Comparison of ENCODE assay signal across 8 mouse cellular contexts in genomic region chr9:66796739-66797138, GRCm38 (mm10). TPM values are rescaled to one million over a fixed set of nuclear protein-coding genes. Genes with fewer than 3 reads are reported as not detected.
A peak's percentile ranks its signal among the peaks of the same experiment; 100 is the strongest.
DNase-seq lines count a peak whose midpoint lies in the region; ATAC-seq lines count a peak whose summit lies in the region.

Gm10647 (plus strand) TSS chr9:66797039.

- whole genome bisulfite sequencing in kidney, embryonic 16.5 days, result 80% methylated on average over 5 of the region's 5 CpGs
- WGBS in embryonic facial prominence, embryonic 12.5 days, result 67% methylated on average over 5 of the region's 5 CpGs
- WGBS in hindbrain, embryonic 15.5 days, result 79% methylated on average over 5 of the region's 5 CpGs
- WGBS in midbrain, embryonic 14.5 days, result 84% methylated on average over 5 of the region's 5 CpGs

- peak within 1 kb of the TSS; percentile 81 for H3K4me3 ChIP-seq in kidney, embryonic 16.5 days (ENCODE audit: low read length)
- peak within 1 kb of the TSS; percentile 61 for H3K4me3 ChIP-seq in embryonic facial prominence, embryonic 12.5 days
- peak within 1 kb of the TSS; percentile 72 for H3K4me3 ChIP-seq in hindbrain, embryonic 15.5 days
- peak within 1 kb of the TSS; percentile 68 for H3K4me3 ChIP-seq in midbrain, embryonic 14.5 days (replicated peaks; ENCODE audit: low read depth, low read length)

- H3K4me2 ChIP-seq in kidney, embryonic 16.5 days (replicated peaks; ENCODE audit: low read depth, low read length), result peak within 1 kb of the TSS; percentile 94
- H3K4me2 ChIP-seq in embryonic facial prominence, embryonic 12.5 days (replicated peaks), result peak within 1 kb of the TSS; percentile 61
- peak within 1 kb of the TSS; percentile 59 for H3K4me2 ChIP-seq in hindbrain, embryonic 15.5 days
- H3K4me2 ChIP-seq in midbrain, embryonic 14.5 days (ENCODE audit: low read length), result peak within 1 kb of the TSS; percentile 68

- ATAC-seq in kidney, embryonic 16.5 days (ENCODE audit: low FRiP score, low TSS enrichment), result no peak
- no peak for ATAC-seq in embryonic facial prominence, embryonic 12.5 days (ENCODE audit: insufficient number of reproducible peaks, insufficient read depth, low FRiP score, low TSS enrichment)
- ATAC-seq in hindbrain, embryonic 15.5 days (ENCODE audit: low FRiP score, low read depth), result no peak
- no peak for ATAC-seq in midbrain, embryonic 14.5 days (ENCODE audit: low FRiP score, low TSS enrichment)

- H3K27ac ChIP-seq in kidney, embryonic 16.5 days (ENCODE audit: low read length), result peak within 1 kb of the TSS; percentile 93; the same call in 1 of the 2 replicates
- peak within 1 kb of the TSS; percentile 90; the same call in 1 of the 2 replicates for H3K27ac ChIP-seq in embryonic facial prominence, embryonic 12.5 days
- peak within 1 kb of the TSS; percentile 89 for H3K27ac ChIP-seq in hindbrain, embryonic 15.5 days (replicated peaks)
- peak within 1 kb of the TSS; percentile 88 for H3K27ac ChIP-seq in midbrain, embryonic 14.5 days (replicated peaks; ENCODE audit: low read depth, low read length)

- H3K36me3 ChIP-seq in kidney, embryonic 16.5 days (ENCODE audit: insufficient read depth, low read length), result no peaks in the 10 kb centered on the region
- H3K36me3 ChIP-seq in embryonic facial prominence, embryonic 12.5 days, result no peaks in the 10 kb centered on the region
- H3K36me3 ChIP-seq in hindbrain, embryonic 15.5 days, result no peaks in the 10 kb centered on the region
- no peaks in the 10 kb centered on the region for H3K36me3 ChIP-seq in midbrain, embryonic 14.5 days (ENCODE audit: control insufficient read depth, insufficient read depth, low read length)

- DNase-seq in kidney, postnatal 10 days, result no peak
- no peak for DNase-seq in midbrain, embryonic 14.5 days
- DNase-seq in thymus, postnatal 10 days (ENCODE audit: low spot score in 2 of 2), result no peak
- no peak for DNase-seq in yolk sac, embryonic 10.5 days (ENCODE audit: low spot score)
- DNase-seq in cerebellum, adult 11 months, result no peak

- no peaks in the 10 kb centered on the region for H3K9me3 ChIP-seq in kidney, embryonic 16.5 days (ENCODE audit: low read length)
- no peaks in the 10 kb centered on the region for H3K9me3 ChIP-seq in embryonic facial prominence, embryonic 12.5 days
- no peaks in the 10 kb centered on the region for H3K9me3 ChIP-seq in hindbrain, embryonic 15.5 days
- H3K9me3 ChIP-seq in midbrain, embryonic 14.5 days (ENCODE audit: control insufficient read depth, low read length), result no peaks in the 10 kb centered on the region

- peaks cover 14% of the 10 kb centered on the region; the same call in 1 of the 2 replicates for H3K4me1 ChIP-seq in kidney, embryonic 16.5 days (ENCODE audit: insufficient read depth, low read length)
- H3K4me1 ChIP-seq in embryonic facial prominence, embryonic 12.5 days, result 0 out of 2 replicates have a peak, but pooled peaks cover 3% of the 10 kb centered on the region
- peaks cover 15% of the 10 kb centered on the region for H3K4me1 ChIP-seq in hindbrain, embryonic 15.5 days (replicated peaks)
- H3K4me1 ChIP-seq in midbrain, embryonic 14.5 days (ENCODE audit: control insufficient read depth, insufficient read depth, low read length), result peaks cover 6% of the 10 kb centered on the region; the same call in 1 of the 2 replicates

- no peaks in the 10 kb centered on the region for H3K27me3 ChIP-seq in kidney, embryonic 16.5 days (ENCODE audit: insufficient read depth, low read length)
- no peaks in the 10 kb centered on the region for H3K27me3 ChIP-seq in embryonic facial prominence, embryonic 12.5 days
- no peaks in the 10 kb centered on the region for H3K27me3 ChIP-seq in hindbrain, embryonic 15.5 days
- H3K27me3 ChIP-seq in midbrain, embryonic 14.5 days (ENCODE audit: control insufficient read depth, insufficient read depth, low read length), result no peaks in the 10 kb centered on the region

- H3K9ac ChIP-seq in kidney, embryonic 16.5 days (replicated peaks; ENCODE audit: low read length), result peak within 1 kb of the TSS; percentile 79
- H3K9ac ChIP-seq in embryonic facial prominence, embryonic 12.5 days, result peak within 1 kb of the TSS; percentile 15; the same call in 1 of the 2 replicates
- H3K9ac ChIP-seq in hindbrain, embryonic 15.5 days, result peak within 1 kb of the TSS; percentile 72
- peak within 1 kb of the TSS; percentile 87 for H3K9ac ChIP-seq in midbrain, embryonic 14.5 days (replicated peaks; ENCODE audit: low read length)

RNA-seq across cellular contexts. Expression of gene Gm10647, which starts in this region (rescaled TPM):
- polyA plus RNA-seq in kidney, embryonic 16.5 days (2015; fragmentation: Nextera tagmentation; extraction: Ambion mirVana), result 0.71 and 1.2 TPM in 2 replicates
- 0.97 and 0.99 TPM in 2 replicates for polyA plus RNA-seq in embryonic facial prominence, embryonic 12.5 days (2016; fragmentation: Nextera tagmentation; extraction: Ambion mirVana)
- 0.73 and 0.89 TPM in 2 replicates for polyA plus RNA-seq in hindbrain, embryonic 15.5 days (2015; fragmentation: Nextera tagmentation; extraction: Ambion mirVana)
- 0.11 and 0.16 TPM in 2 replicates for polyA plus RNA-seq in midbrain, embryonic 14.5 days (2014; fragmentation: Nextera tagmentation; extraction: Ambion mirVana)

Comparison
In these comparisons a context has a peak if more than half of its experiments do, and no peak if none do; other contexts are left out.
1. H3K9ac ChIP-seq: peak in every context shown above with its lines; median percentile 87 in midbrain, embryonic 14.5 days; 79 in kidney, embryonic 16.5 days; 72 in hindbrain, embryonic 15.5 days; 15 in embryonic facial prominence, embryonic 12.5 days.